Mouse (Mus musculus) large intestine, adult 2 months (tissue): ENCODE measurements around the gene Ctxn1. TPM values are rescaled to one million over a fixed set of nuclear protein-coding genes. Genes with fewer than 3 reads are reported as not detected.
A peak's percentile ranks its signal among the peaks of the same experiment; 100 is the strongest.

Experiments used
- DNase-seq: peaks from one replicate; pipeline ENCODE4 v3.0.0-alpha.2; 2012; ENCODE audit warnings: low read depth, low spot score
- WGBS: fragments of 180-500 bp; shearing (Covaris S2); methylation state at CpG from one replicate; pipeline ENCODE4 v1.1.7; 2018; 5-methylcytosine and 5-hydroxymethylcytosine counted together
- polyA plus RNA-seq: library from polyadenylated mRNA; depleted of rRNA; stranded (reverse); fragments of >200 nt; gene quantifications from 2 replicates; pipeline ENCODE4 v1.2.3, GENCODE M21; 2012; rRNA removed

Gene Ctxn1
- polyA plus RNA-seq, 1 experiment, result 24.6 TPM

- no peak for DNase-seq
- WGBS, result 3% methylated on average over 44 of the region's 44 CpGs
Measured at GRCm38 (mm10) chr8:4216791-4217621, 42.1 kb downstream of the Ctxn1 start, which contains the start of gene Prr36. TSS of gene Prr36 (minus strand) at chr8:4217459.

GRCm38 (mm10) chr8:4216296-4216695 lies 42.8 kb downstream of the Ctxn1 start:
- no peak for DNase-seq
- WGBS, result 31% methylated on average over 18 of the region's 18 CpGs

GRCm38 (mm10) chr8:4214006-4214980 lies 44.8 kb downstream of the Ctxn1 start:
- DNase-seq, result peak; percentile 67
- WGBS, result 6% methylated on average over 33 of the region's 33 CpGs

DNA sequence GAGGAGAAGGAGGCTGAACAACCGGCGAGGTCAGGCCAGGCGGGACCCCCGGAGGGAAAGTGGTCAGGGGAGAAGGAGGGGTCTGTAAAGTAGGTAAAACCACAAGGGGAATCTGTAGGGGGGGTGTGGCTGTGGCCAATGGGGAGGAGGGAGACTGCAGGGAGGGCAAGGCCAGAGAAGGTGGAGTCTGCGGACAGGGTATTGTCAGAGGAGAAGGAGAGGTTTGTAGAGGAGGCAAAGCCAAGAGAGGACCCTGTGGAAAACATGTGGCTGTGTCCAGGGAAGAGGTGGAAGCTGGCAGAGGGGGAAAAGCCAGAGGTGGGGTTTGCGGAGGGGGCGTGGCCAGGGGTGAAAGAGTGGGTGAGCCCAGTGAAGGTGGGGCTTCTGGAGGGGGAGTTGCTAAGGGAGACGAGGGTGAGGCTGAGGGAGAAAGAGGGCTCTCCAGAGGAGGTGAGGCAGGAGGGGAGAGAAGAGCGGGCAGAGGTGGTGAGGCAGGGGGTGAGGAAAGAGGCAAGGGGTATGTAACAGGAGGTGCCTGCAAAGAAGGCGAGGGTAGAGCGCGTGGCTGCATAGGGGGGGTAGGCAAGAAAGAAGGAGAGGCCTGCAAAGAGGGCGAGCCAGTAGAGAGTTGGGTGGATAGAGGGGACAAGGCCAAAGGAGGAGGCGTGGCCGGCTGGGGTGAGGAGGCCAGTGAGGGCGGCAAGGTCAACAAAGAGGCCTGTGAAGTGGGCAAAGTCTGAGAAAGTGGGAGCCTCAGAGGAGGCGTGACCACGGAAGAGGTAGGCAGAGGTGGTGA lies 45.7 kb downstream of the Ctxn1 start:
- WGBS, result 3% methylated on average over 18 of the region's 18 CpGs
- no peak for DNase-seq

GRCm38 (mm10) chr8:4212809-4213209 lies 46.3 kb downstream of the Ctxn1 start:
- 1% methylated on average over 25 of the region's 25 CpGs for WGBS
- no peak for DNase-seq

DNA sequence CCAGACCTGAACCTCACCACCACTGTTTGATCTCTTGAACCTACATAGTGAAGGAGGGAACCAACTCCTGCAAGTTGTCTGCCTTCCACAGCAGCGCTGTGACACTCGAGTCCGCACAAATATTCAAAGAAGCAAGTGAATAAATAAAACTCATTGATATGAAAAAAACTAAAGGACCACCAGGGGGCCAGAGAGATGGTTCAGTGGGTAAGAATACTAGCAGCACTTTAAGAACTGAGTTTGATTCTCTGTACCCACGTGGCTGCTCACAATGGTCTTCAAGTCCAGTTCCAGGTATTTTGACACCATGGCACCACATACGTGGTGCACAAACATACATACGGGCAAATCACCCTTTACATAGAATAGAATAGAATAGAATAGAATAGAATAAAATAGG lies 48.0 kb downstream of the Ctxn1 start:
- WGBS, result 72% methylated on average over 6 of the region's 6 CpGs
- DNase-seq, result no peak

Other genes starting within 250 kb of the Ctxn1 start
- 0.41 and 1.2 TPM in 2 replicates for gene Cd209f, start 153.4 kb downstream of the Ctxn1 start, polyA plus RNA-seq
- gene Cd209g, start 125.2 kb downstream of the Ctxn1 start, polyA plus RNA-seq, result 0.27 and 0.45 TPM in 2 replicates
- gene Evi5l, start 92.7 kb downstream of the Ctxn1 start, polyA plus RNA-seq, result 6.2 and 7.9 TPM in 2 replicates
- 0.16 and 0.20 TPM in 2 replicates for gene Prr36, start 41.8 kb downstream of the Ctxn1 start, polyA plus RNA-seq
- 0.24 and 0.26 TPM in 2 replicates for gene Lrrc8e, start 32.4 kb downstream of the Ctxn1 start, polyA plus RNA-seq
- gene Map2k7, start 20.5 kb downstream of the Ctxn1 start, polyA plus RNA-seq, result 15.6 and 18.7 TPM in 2 replicates
- 1.5 and 1.7 TPM in 2 replicates for gene Gm49320, start 20.4 kb downstream of the Ctxn1 start, polyA plus RNA-seq
- 12.0 and 21.4 TPM in 2 replicates for gene Tgfbr3l, start 11.1 kb downstream of the Ctxn1 start, polyA plus RNA-seq
- 24.6 and 30.5 TPM in 2 replicates for gene Snapc2, start 6.2 kb downstream of the Ctxn1 start, polyA plus RNA-seq
- gene Timm44, start 16.6 kb upstream of the Ctxn1 start, polyA plus RNA-seq, result 71.5 and 71.7 TPM in 2 replicates
- gene Ccl25, start 65.9 kb upstream of the Ctxn1 start, polyA plus RNA-seq, result 278 and 368 TPM in 2 replicates
- 43.2 and 47.3 TPM in 2 replicates for gene Elavl1, start 66.1 kb upstream of the Ctxn1 start, polyA plus RNA-seq
- 25.4 and 27.3 TPM in 2 replicates for gene Cers4, start 233.8 kb upstream of the Ctxn1 start, polyA plus RNA-seq